ENCODE assay signal across 13 mouse cellular contexts in the genomic region with DNA sequence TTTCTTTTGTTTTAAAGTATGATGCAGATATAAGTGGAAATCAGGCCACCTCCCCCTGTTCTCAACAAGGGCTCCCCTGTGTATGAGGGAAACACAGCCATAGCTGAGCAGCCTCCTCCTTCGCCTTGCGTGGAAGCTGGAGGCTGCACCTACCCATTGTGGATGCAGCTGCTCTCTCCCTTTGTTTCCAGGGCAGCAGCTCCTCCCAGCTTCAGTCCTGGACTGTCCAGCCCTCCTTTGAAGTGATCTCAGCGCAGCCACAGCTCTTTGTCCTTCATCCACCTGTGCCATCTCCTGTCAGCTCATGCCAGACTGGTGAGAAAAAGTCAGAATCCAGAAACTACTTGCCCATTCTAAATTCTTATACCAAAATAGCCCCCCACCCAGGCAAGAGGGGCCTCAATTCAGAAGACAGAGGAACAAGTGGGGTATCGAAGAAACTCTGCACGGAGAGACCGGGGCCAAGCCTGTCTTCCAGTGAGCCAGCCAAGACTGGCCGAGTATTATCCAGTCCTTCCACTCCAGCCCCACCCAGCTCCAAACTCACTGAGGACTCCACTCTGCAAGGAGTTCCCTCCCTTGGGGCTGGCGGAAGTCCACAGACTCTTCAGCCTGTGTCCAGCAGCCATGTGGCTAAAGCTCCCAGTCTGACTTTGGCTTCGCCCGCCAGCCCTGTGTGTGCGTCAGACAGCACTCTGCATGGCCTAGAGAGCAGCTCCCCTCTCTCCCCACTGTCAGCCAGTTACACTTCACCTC. TPM values are rescaled to one million over a fixed set of nuclear protein-coding genes. Genes with fewer than 3 reads are reported as not detected.
DNase-seq lines count a peak whose midpoint lies in the region; ATAC-seq lines count a peak whose summit lies in the region.
"Had no signal": no experiment of that assay in that cellular context is flagged by ENCODE, and none has a peak within 500 bp of the region (broad histone marks: within the 10 kb centered on the region; RNA-seq: fewer than 3 reads in every experiment).

No protein-coding gene starts in this region.

- H3K27ac ChIP-seq in hindbrain, embryonic 16.5 days (ENCODE audit: low read depth, low read length): no peak overlapping the region
- no peak overlapping the region for H3K27ac ChIP-seq in hindbrain, embryonic 13.5 days

- peaks cover 36% of the 10 kb centered on the region for H3K36me3 ChIP-seq in hindbrain, embryonic 16.5 days (ENCODE audit: control insufficient read depth, insufficient read depth, low read length)
- peaks cover 85% of the 10 kb centered on the region for H3K36me3 ChIP-seq in hindbrain, embryonic 13.5 days

- H3K9me3 ChIP-seq in hindbrain, embryonic 16.5 days (ENCODE audit: control insufficient read depth, low read length): no peaks in the 10 kb centered on the region
- H3K9me3 ChIP-seq in hindbrain, embryonic 13.5 days: no peaks in the 10 kb centered on the region

- no peaks in the 10 kb centered on the region for H3K27me3 ChIP-seq in hindbrain, embryonic 16.5 days (replicated peaks; ENCODE audit: control insufficient read depth, insufficient read depth, low read length)
- no peaks in the 10 kb centered on the region for H3K27me3 ChIP-seq in hindbrain, embryonic 13.5 days

- no peaks in the 10 kb centered on the region for H3K4me1 ChIP-seq in hindbrain, embryonic 16.5 days (ENCODE audit: control insufficient read depth, insufficient read depth, low read depth, low read length)
- no peaks in the 10 kb centered on the region for H3K4me1 ChIP-seq in hindbrain, embryonic 13.5 days (replicated peaks)

- ATAC-seq in hindbrain, embryonic 16.5 days: peak; percentile 52; the same call in 1 of the 2 replicates
- no peak for ATAC-seq in hindbrain, embryonic 13.5 days (ENCODE audit: low FRiP score)

- intact Hi-C loops in gastrocnemius, postnatal 14 days (cut with DNase I; ENCODE audit: low total_unique reads): no loop called here

- no peak overlapping the region for H3K9ac ChIP-seq in hindbrain, embryonic 16.5 days (ENCODE audit: low read depth, low read length)
- no peak overlapping the region for H3K9ac ChIP-seq in hindbrain, embryonic 13.5 days

- no peak overlapping the region for H3K4me2 ChIP-seq in hindbrain, embryonic 16.5 days (ENCODE audit: low read length)
- H3K4me2 ChIP-seq in hindbrain, embryonic 13.5 days: no peak overlapping the region

- no peak overlapping the region for H3K4me3 ChIP-seq in hindbrain, embryonic 16.5 days (ENCODE audit: low read length)
- H3K4me3 ChIP-seq in hindbrain, embryonic 13.5 days: no peak overlapping the region
- H3K4me3 ChIP-seq: erythroblast, embryonic 14.5 days had no signal

- WGBS in hindbrain, embryonic 16.5 days: 74% methylated on average over 11 of the region's 11 CpGs
- WGBS in hindbrain, embryonic 13.5 days: 77% methylated on average over 11 of the region's 11 CpGs

- peak; percentile 73 for DNase-seq in cerebellum, adult 9-10 months
- DNase-seq in gastrocnemius, postnatal 14 days: peak; percentile 48
- peak; percentile 82 for DNase-seq in lung, postnatal 36 days
- no peak for DNase-seq in layer of hippocampus, postnatal 25 days (ENCODE audit: extremely low spot score in 1 of 2, low spot score in 1 of 2)
- DNase-seq in adipocyte (ENCODE audit: low spot score): no peak
- DNase-seq in spleen, postnatal 36 days (ENCODE audit: low spot score in 2 of 2): no peak
- DNase-seq: kidney, adult 11 months had no signal

RNA-seq across cellular contexts. Expression of gene Cipc, which starts 14.9 kb away (rescaled TPM):
- polyA plus RNA-seq in hindbrain, embryonic 16.5 days (2015; fragmentation: Nextera tagmentation; extraction: Ambion mirVana): 43.4 and 49.0 TPM in 2 replicates
- polyA plus RNA-seq in hindbrain, embryonic 13.5 days (2015; fragmentation: Nextera tagmentation; extraction: Ambion mirVana): 44.1 and 45.4 TPM in 2 replicates
- total RNA-seq in gastrocnemius, postnatal 14 days (2021): 10 to 100 TPM; 20.2 to 20.3 TPM
- 10 to 100 TPM; 62.0 to 74.2 TPM for total RNA-seq in layer of hippocampus, postnatal 25 days (2021)

RNA-seq across cellular contexts. Expression of gene Zdhhc22, which starts 28.5 kb away (rescaled TPM):
- polyA plus RNA-seq in hindbrain, embryonic 16.5 days (2015; fragmentation: Nextera tagmentation; extraction: Ambion mirVana): 23.2 and 26.9 TPM in 2 replicates
- polyA plus RNA-seq in hindbrain, embryonic 13.5 days (2015; fragmentation: Nextera tagmentation; extraction: Ambion mirVana): 12.1 and 13.4 TPM in 2 replicates
- total RNA-seq in gastrocnemius, postnatal 14 days (2021): not detected
- total RNA-seq in layer of hippocampus, postnatal 25 days (2021): 10 to 100 TPM; 10.3 to 10.9 TPM
- polyA plus RNA-seq: erythroblast, embryonic 14.5 days; gonadal fat pad, adult 2 months; liver, embryonic 16.5 days; testis, adult 2 months had no signal

RNA-seq across cellular contexts. Expression of gene Tmem63c, which starts 59.4 kb away (rescaled TPM):
- polyA plus RNA-seq in hindbrain, embryonic 16.5 days (2015; fragmentation: Nextera tagmentation; extraction: Ambion mirVana): 11.0 and 11.9 TPM in 2 replicates
- polyA plus RNA-seq in hindbrain, embryonic 13.5 days (2015; fragmentation: Nextera tagmentation; extraction: Ambion mirVana): 6.8 and 7.3 TPM in 2 replicates
- total RNA-seq in gastrocnemius, postnatal 14 days (2021): under 1 TPM; 0.07 to 0.10 TPM
- 10 to 100 TPM; 32.4 to 35.6 TPM for total RNA-seq in layer of hippocampus, postnatal 25 days (2021)
- polyA plus RNA-seq: erythroblast, embryonic 14.5 days; liver, embryonic 16.5 days had no signal

Comparison
In these comparisons a context has a peak if more than half of its experiments do, and no peak if none do; other contexts are left out.
1. DNase-seq: peak in cerebellum, adult 9-10 months (single experiment), gastrocnemius, postnatal 14 days (single experiment) and lung, postnatal 36 days (single experiment); none in layer of hippocampus, postnatal 25 days (0 of 2), adipocyte (single experiment) and spleen, postnatal 36 days (0 of 2).
2. RNA of gene Zdhhc22, which starts 28.5 kb away (total RNA-seq): 10.3 to 10.9 TPM in layer of hippocampus, postnatal 25 days; not detected in gastrocnemius, postnatal 14 days; every median in the first group is over 10 times any median in the second.
3. RNA of gene Tmem63c, which starts 59.4 kb away (total RNA-seq): 32.4 to 35.6 TPM in layer of hippocampus, postnatal 25 days; 0.07 to 0.10 TPM in gastrocnemius, postnatal 14 days; every median in the first group is over 10 times any median in the second.